Mouse (Mus musculus): Measurements from ENCODE around the gene Spic. TPM values are rescaled to one million over a fixed set of nuclear protein-coding genes. Genes with fewer than 3 reads are reported as not detected.

Gene Spic
- polyA plus RNA-seq, 1 experiment from 2014 or later = not detected

DNA sequence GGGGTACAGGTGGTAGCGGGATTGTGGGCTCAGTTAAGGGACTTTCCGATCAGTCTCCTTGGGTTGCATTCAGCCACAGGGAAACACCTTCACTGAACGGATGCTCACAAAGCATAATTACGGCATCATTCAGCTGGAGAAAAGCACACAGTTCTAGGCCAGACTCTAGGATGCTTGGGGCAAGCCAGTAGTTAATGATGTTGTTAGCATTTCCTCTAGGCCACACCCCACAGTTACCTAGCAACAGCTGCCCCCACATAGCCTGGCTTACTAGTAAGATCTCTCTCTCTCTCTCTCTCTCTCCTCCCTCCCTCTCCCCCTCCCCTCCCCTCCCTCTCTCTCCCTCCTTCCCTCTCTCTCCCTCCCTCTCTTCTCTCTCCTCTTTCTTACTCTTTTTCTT is 57.8 kb downstream of the Spic start:
- Histone ChIP-seq H3K9me3 (no peaks in the 10 kb centered on the region), H3K4me1 (no peaks in the 10 kb centered on the region), H3K27me3 (replicated peaks) (no peaks in the 10 kb centered on the region), H3K9ac (no peak overlapping the region), H3K4me3 (no peak overlapping the region), H3K36me3 (no peaks in the 10 kb centered on the region), H3K4me2 (replicated peaks) (no peak overlapping the region), H3K27ac (no peak overlapping the region)
- 67% methylated on average over 4 of the region's 4 CpGs for WGBS
- peak; percentile 58; the same call in 1 of the 2 replicates for ATAC-seq (ENCODE audit: low FRiP score, low read depth)

DNA sequence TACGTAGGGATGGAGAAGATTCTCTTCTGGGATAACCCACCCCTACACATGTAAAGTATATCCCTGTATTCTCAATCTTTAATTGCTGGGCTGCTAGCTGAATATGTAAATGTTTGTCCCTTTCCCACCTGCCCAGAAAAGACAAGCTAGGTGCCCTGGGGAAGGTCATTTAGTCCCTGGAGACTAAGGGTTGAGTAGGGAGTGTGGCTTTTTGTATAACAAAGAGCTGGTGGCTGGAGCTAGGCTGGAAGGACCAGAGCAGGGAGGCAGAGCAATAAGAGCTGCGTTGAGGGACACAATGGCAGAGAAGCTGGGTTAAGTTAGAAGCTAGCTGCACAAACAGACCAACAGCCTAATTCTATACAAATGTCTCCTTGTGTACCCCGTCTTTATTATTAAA is 58.6 kb downstream of the Spic start:
- no peak for ATAC-seq (ENCODE audit: low FRiP score, low read depth)
- Histone ChIP-seq H3K4me3 (no peak overlapping the region), H3K9me3 (no peaks in the 10 kb centered on the region), H3K9ac (no peak overlapping the region), H3K27ac (no peak overlapping the region), H3K4me2 (replicated peaks) (no peak overlapping the region), H3K4me1 (no peaks in the 10 kb centered on the region), H3K36me3 (no peaks in the 10 kb centered on the region), H3K27me3 (replicated peaks) (no peaks in the 10 kb centered on the region)
- 67% methylated on average over 3 of the region's 3 CpGs for WGBS

Other genes with a start within 250 kb of the Spic start
- 0.34 TPM in 1 of 2 replicates, not detected in the other for gene Sycp3, start 225.4 kb downstream of the Spic start, polyA plus RNA-seq (2016; fragmentation: Nextera tagmentation; extraction: Ambion mirVana)
- gene Chpt1, start 180.9 kb downstream of the Spic start, polyA plus RNA-seq (2016; fragmentation: Nextera tagmentation; extraction: Ambion mirVana) = 19.5 and 21.2 TPM in 2 replicates
- 13.0 and 13.6 TPM in 2 replicates for gene Mybpc1, start 79.9 kb downstream of the Spic start, polyA plus RNA-seq (2016; fragmentation: Nextera tagmentation; extraction: Ambion mirVana)
- gene Arl1, start 45.8 kb upstream of the Spic start, polyA plus RNA-seq (2016; fragmentation: Nextera tagmentation; extraction: Ambion mirVana) = 137 and 145 TPM in 2 replicates
- 14.5 and 15.7 TPM in 2 replicates for gene Utp20, start 141.8 kb upstream of the Spic start, polyA plus RNA-seq (2016; fragmentation: Nextera tagmentation; extraction: Ambion mirVana)
- 0.04 TPM in 1 of 2 replicates, not detected in the other for gene Slc5a8, start 201.0 kb upstream of the Spic start, polyA plus RNA-seq (2016; fragmentation: Nextera tagmentation; extraction: Ambion mirVana)